ENCODE assay signal across 34 mouse cellular contexts in the genomic region with DNA sequence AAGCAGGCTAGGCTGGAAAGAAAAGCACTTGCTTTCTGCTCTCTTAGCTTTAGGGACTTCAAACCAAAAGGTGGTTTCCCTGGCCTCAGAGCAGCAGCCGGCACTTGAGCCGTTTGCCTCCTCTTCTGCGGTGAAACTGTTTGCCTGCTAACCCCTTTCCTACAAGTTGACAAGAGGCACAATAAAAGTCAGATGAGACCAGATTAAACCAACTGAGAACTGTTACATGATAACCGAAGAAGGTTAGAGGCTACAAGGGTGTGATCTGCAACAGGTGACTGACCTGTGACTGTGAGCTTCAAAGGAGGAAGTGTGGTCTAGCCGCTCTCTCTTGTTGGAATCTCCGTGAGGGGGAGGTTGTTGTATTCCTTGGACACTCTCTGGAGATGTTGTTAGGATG. TPM values are rescaled to one million over a fixed set of nuclear protein-coding genes. Genes with fewer than 3 reads are reported as not detected.
DNase-seq lines count a peak whose midpoint lies in the region; ATAC-seq and TF ChIP-seq lines count a peak whose summit lies in the region.
"Had no signal": no experiment of that assay in that cellular context is flagged by ENCODE, and none has a peak within 500 bp of the region (broad histone marks: within the 10 kb centered on the region; RNA-seq: fewer than 3 reads in every experiment).

No protein-coding gene starts in this region.

- TF ChIP-seq CTCF in stomach, postnatal 0 days (IDR thresholded peaks at IDR 0.05; ENCODE audit: low read depth) = no peak

- TF ChIP-seq EP300 in stomach, postnatal 0 days (optimal IDR thresholded peaks at IDR 0.05) = no peak

- 0 out of 2 replicates have a peak overlapping the region, but pooled peaks have one; percentile 14 for H3K27ac ChIP-seq in stomach, embryonic 16.5 days (ENCODE audit: low read length)
- H3K27ac ChIP-seq in stomach, postnatal 0 days (replicated peaks) = no peak overlapping the region
- H3K27ac ChIP-seq: embryonic facial prominence, embryonic 10.5 days; embryonic facial prominence, embryonic 15.5 days; forebrain, embryonic 12.5 days; heart, embryonic 10.5 days; heart, embryonic 15.5 days; kidney, embryonic 15.5 days; layer of hippocampus, adult 2 months; liver, embryonic 12.5 days; midbrain, embryonic 12.5 days; neural tube, embryonic 13.5 days had no signal

- no peak overlapping the region for H3K9ac ChIP-seq in stomach, embryonic 16.5 days (ENCODE audit: low read length)
- no peak overlapping the region for H3K9ac ChIP-seq in stomach, postnatal 0 days (ENCODE audit: low read length)
- H3K9ac ChIP-seq: embryonic facial prominence, embryonic 15.5 days; forebrain, embryonic 12.5 days; forebrain, postnatal 0 days; heart, embryonic 15.5 days; kidney, embryonic 15.5 days; liver, embryonic 12.5 days; liver, postnatal 0 days; midbrain, embryonic 12.5 days; neural tube, embryonic 13.5 days had no signal

- no peak overlapping the region for H3K4me2 ChIP-seq in stomach, embryonic 16.5 days (ENCODE audit: low read depth, low read length)
- no peak overlapping the region for H3K4me2 ChIP-seq in stomach, postnatal 0 days (replicated peaks; ENCODE audit: low read depth)
- H3K4me2 ChIP-seq: embryonic facial prominence, embryonic 15.5 days; forebrain, embryonic 12.5 days; heart, embryonic 15.5 days; kidney, embryonic 15.5 days; liver, embryonic 12.5 days; midbrain, embryonic 12.5 days; neural tube, embryonic 13.5 days had no signal

- no peaks in the 10 kb centered on the region for H3K9me3 ChIP-seq in stomach, embryonic 16.5 days (replicated peaks; ENCODE audit: control insufficient read depth, low read length)
- H3K9me3 ChIP-seq in stomach, postnatal 0 days (ENCODE audit: control insufficient read depth, low read length) = no peaks in the 10 kb centered on the region
- H3K9me3 ChIP-seq: embryonic facial prominence, embryonic 10.5 days; embryonic facial prominence, embryonic 15.5 days; forebrain, embryonic 12.5 days; heart, embryonic 10.5 days; heart, embryonic 15.5 days; kidney, embryonic 15.5 days; liver, embryonic 12.5 days; megakaryocyte, embryonic 14.5 days; midbrain, embryonic 12.5 days; neural tube, embryonic 13.5 days had no signal

- 71% methylated on average over 6 of the region's 6 CpGs for WGBS in stomach, embryonic 16.5 days
- 83% methylated on average over 6 of the region's 6 CpGs for WGBS in stomach, postnatal 0 days

- no peak for ATAC-seq in stomach, embryonic 16.5 days (ENCODE audit: insufficient read depth, low FRiP score)
- ATAC-seq in stomach, postnatal 0 days (ENCODE audit: low FRiP score, low TSS enrichment) = no peak
- peak; percentile 38; the same call in 1 of the 2 replicates for ATAC-seq in neutrophil, adult 5-6 weeks (ENCODE audit: extremely low read depth, insufficient number of reproducible peaks, low FRiP score, poor library complexity, severe bottlenecking)
- ATAC-seq: forebrain, postnatal 0 days; hindbrain, embryonic 16.5 days; liver, embryonic 12.5 days; liver, postnatal 0 days; Patski had no signal

- H3K36me3 ChIP-seq in stomach, embryonic 16.5 days (ENCODE audit: control insufficient read depth, insufficient read depth, low read length) = no peaks in the 10 kb centered on the region
- no peaks in the 10 kb centered on the region for H3K36me3 ChIP-seq in stomach, postnatal 0 days (ENCODE audit: control insufficient read depth, insufficient read depth, low read length)
- H3K36me3 ChIP-seq: embryonic facial prominence, embryonic 10.5 days; embryonic facial prominence, embryonic 15.5 days; forebrain, embryonic 12.5 days; heart, embryonic 15.5 days; kidney, embryonic 15.5 days; liver, embryonic 12.5 days; midbrain, embryonic 12.5 days; neural tube, embryonic 13.5 days had no signal

- DNase-seq in stomach, postnatal 0 days (ENCODE audit: low spot score) = no peak
- peak; percentile 66 for DNase-seq in induced T-regulatory cell, adult 2 months (ENCODE audit: low read depth)
- no peak for DNase-seq in layer of hippocampus, adult 9-10 months (ENCODE audit: low spot score)
- DNase-seq in cerebellum, adult 18-20 months = no peak
- DNase-seq in urinary bladder, postnatal 4 days (ENCODE audit: low spot score in 2 of 2) = no peak
- DNase-seq: adrenal gland, postnatal 25 days; cerebellum, adult 11-12 months; cerebellum, postnatal 14 days; forebrain, postnatal 0 days; gastrocnemius, postnatal 14 days; kidney, adult 18-20 months; kidney, postnatal 36 days; left cerebral cortex, postnatal 4 days; liver, postnatal 0 days; lung, postnatal 4 days; retina, postnatal 1 day; right cerebral cortex, postnatal 25 days; spleen, adult 18-20 months; thymus, postnatal 14 days had no signal

- no peaks in the 10 kb centered on the region for H3K27me3 ChIP-seq in stomach, embryonic 16.5 days (ENCODE audit: control insufficient read depth, insufficient read depth, low read length)
- H3K27me3 ChIP-seq in stomach, postnatal 0 days (ENCODE audit: control insufficient read depth, insufficient read depth, low read length) = no peaks in the 10 kb centered on the region
- H3K27me3 ChIP-seq: embryonic facial prominence, embryonic 15.5 days; forebrain, embryonic 12.5 days; heart, embryonic 15.5 days; kidney, embryonic 15.5 days; megakaryocyte, embryonic 14.5 days; neural tube, embryonic 13.5 days; Patski had no signal

- no peak overlapping the region for H3K4me3 ChIP-seq in stomach, embryonic 16.5 days (replicated peaks; ENCODE audit: low read length)
- no peak overlapping the region for H3K4me3 ChIP-seq in stomach, postnatal 0 days (ENCODE audit: low read depth, low read length)
- H3K4me3 ChIP-seq: embryonic facial prominence, embryonic 10.5 days; embryonic facial prominence, embryonic 15.5 days; forebrain, embryonic 12.5 days; heart, embryonic 10.5 days; heart, embryonic 15.5 days; kidney, embryonic 15.5 days; layer of hippocampus, adult 2 months; liver, embryonic 12.5 days; megakaryocyte, embryonic 14.5 days; midbrain, embryonic 12.5 days; neural tube, embryonic 13.5 days had no signal

- no peaks in the 10 kb centered on the region; the same call in 1 of the 2 replicates for H3K4me1 ChIP-seq in stomach, embryonic 16.5 days (ENCODE audit: control insufficient read depth, insufficient read depth, low read length)
- H3K4me1 ChIP-seq in stomach, postnatal 0 days (replicated peaks; ENCODE audit: control insufficient read depth, insufficient read depth) = 0 out of 2 replicates have a peak, but pooled peaks cover 4% of the 10 kb centered on the region
- H3K4me1 ChIP-seq: forebrain, embryonic 12.5 days; heart, embryonic 10.5 days; heart, embryonic 15.5 days; liver, embryonic 12.5 days; midbrain, embryonic 12.5 days had no signal

RNA-seq across cellular contexts. Expression of a gene that starts 20.5 kb away (rescaled TPM):
- 94.1 and 101 TPM in 2 replicates for polyA plus RNA-seq in stomach, embryonic 16.5 days (2015; fragmentation: Nextera tagmentation; extraction: Ambion mirVana)
- 204 and 217 TPM in 2 replicates for polyA plus RNA-seq in stomach, postnatal 0 days (2015; fragmentation: Nextera tagmentation; extraction: Ambion mirVana)
- 162 and 168 TPM in 2 replicates for total RNA-seq in neutrophil, adult 5-6 weeks (2017)
